Mouse (Mus musculus) forebrain, embryonic 12.5 days (tissue): Measurements from ENCODE around the gene Cela3b. TPM values are rescaled to one million over a fixed set of nuclear protein-coding genes. Genes with fewer than 3 reads are reported as not detected.
A peak's percentile ranks its signal among the peaks of the same experiment; 100 is the strongest.

ENCODE experiments used
- ATAC-seq: fragments of 200-750 bp; cut with Nextera tagmentation; 2 replicates; pipeline ENCODE4 v1.8.0; 2017; ENCODE audit warnings: moderate TSS enrichment; ENCODE audit not compliant: low FRiP score
- H3K27ac ChIP-seq: fragments of 300-500 bp; sonication (generic); 2 replicates; pipeline ENCODE4 v1.5.1; 2016; ENCODE audit warnings: mild to moderate bottlenecking
- H3K27me3 ChIP-seq: fragments of 300-500 bp; sonication (generic); 2 replicates; pipeline ENCODE4 v1.6.1; 2016; ENCODE audit warnings: mild to moderate bottlenecking
- H3K36me3 ChIP-seq: fragments of 300-500 bp; sonication (generic); replicated peaks from 2 replicates; pipeline ENCODE4 v1.6.1; 2016; ENCODE audit warnings: mild to moderate bottlenecking
- H3K4me1 ChIP-seq: fragments of 300-500 bp; sonication (generic); 2 replicates; pipeline ENCODE4 v1.6.1; 2016
- H3K4me2 ChIP-seq: fragments of 300-500 bp; sonication (generic); 2 replicates; pipeline ENCODE4 v1.6.1; 2016; ENCODE audit warnings: mild to moderate bottlenecking, moderate library complexity
- H3K4me3 ChIP-seq: fragments of 300-500 bp; sonication (generic); replicated peaks from 2 replicates; pipeline ENCODE4 v1.5.1; 2016; ENCODE audit warnings: mild to moderate bottlenecking
- H3K9ac ChIP-seq: fragments of 300-500 bp; sonication (generic); 2 replicates; pipeline ENCODE4 v1.6.1; 2016; ENCODE audit warnings: mild to moderate bottlenecking
- H3K9me3 ChIP-seq: fragments of 300-500 bp; sonication (generic); 2 replicates; pipeline ENCODE4 v1.6.1; 2016
- WGBS: fragments of 180-500 bp; shearing (Covaris S2); methylation state at CpG from one replicate; pipeline ENCODE4 v1.1.7; 2016; 5-methylcytosine and 5-hydroxymethylcytosine counted together
- polyA plus RNA-seq: library from polyadenylated mRNA; unstranded; fragments of >200 nt; fragmentation: Nextera tagmentation; extraction: Ambion mirVana; gene quantifications from 2 replicates; pipeline ENCODE4 v1.2.1, GENCODE M21; 2016

Gene Cela3b
- polyA plus RNA-seq = not detected in 2 replicates

DNA sequence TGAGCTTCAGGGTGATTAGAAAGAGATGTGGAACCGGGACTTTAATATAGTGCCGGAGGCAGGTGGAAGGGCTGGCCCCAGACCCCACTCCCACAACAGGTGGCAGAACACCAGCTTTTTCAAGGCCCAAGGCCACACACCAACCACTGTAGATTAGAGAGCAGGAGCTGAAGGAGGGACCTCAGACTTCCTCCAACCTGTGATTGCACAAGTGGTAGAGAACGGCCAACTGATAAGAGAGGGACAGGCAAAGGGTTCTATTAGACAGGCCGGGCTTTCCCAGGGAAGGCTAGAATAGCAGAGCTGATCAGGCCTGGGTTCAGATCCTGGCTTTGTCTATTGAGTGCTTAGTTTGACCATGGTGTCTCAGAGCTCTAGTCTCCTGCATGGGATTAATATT lies at the start of gene Cela3b:
Cela3b (minus strand) TSS at position 39 of the 400 bp plus-strand sequence.
- no peak within 1 kb of the TSS for H3K4me2 ChIP-seq
- no peak within 1 kb of the TSS for H3K27ac ChIP-seq
- no peaks in the 10 kb centered on the region for H3K9me3 ChIP-seq
- no peaks in the 10 kb centered on the region for H3K36me3 ChIP-seq
- no peak within 1 kb of the TSS for H3K9ac ChIP-seq
- no peaks in the 10 kb centered on the region for H3K4me1 ChIP-seq
- H3K27me3 ChIP-seq = no peaks in the 10 kb centered on the region
- WGBS = 98% methylated on average over 4 of the region's 4 CpGs
- no peak for ATAC-seq
- no peak within 1 kb of the TSS for H3K4me3 ChIP-seq

DNA sequence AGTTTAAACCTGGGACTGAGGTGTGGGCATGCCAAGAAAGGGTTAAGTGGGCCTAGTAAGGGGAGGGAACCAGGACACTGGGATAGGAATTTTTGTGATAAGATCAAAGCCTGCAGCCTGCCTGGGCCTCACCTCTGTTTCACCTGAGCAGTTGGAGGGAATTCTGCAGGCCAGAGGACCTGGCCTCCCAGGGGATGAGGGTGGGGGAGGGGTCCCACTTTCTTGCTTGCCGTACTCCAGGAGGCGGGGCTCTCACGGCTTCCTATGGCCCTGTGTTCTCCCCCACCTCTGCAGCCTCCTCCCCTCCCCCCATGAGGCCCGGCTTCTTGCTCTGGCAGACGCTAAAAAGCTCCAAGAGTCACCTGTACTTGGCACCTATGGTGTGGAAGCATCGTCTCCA lies 49.4 kb upstream of the Cela3b start:
- H3K9ac ChIP-seq = no peak overlapping the region
- 5% methylated on average over 6 of the region's 6 CpGs for WGBS
- H3K36me3 ChIP-seq = no peaks in the 10 kb centered on the region
- H3K9me3 ChIP-seq = no peaks in the 10 kb centered on the region
- H3K27ac ChIP-seq = no peak overlapping the region
- ATAC-seq = no peak
- peaks cover 67% of the 10 kb centered on the region for H3K4me1 ChIP-seq
- no peak overlapping the region for H3K4me3 ChIP-seq
- H3K4me2 ChIP-seq = peak overlapping the region; percentile 13
- no peaks in the 10 kb centered on the region; the same call in 1 of the 2 replicates for H3K27me3 ChIP-seq

DNA sequence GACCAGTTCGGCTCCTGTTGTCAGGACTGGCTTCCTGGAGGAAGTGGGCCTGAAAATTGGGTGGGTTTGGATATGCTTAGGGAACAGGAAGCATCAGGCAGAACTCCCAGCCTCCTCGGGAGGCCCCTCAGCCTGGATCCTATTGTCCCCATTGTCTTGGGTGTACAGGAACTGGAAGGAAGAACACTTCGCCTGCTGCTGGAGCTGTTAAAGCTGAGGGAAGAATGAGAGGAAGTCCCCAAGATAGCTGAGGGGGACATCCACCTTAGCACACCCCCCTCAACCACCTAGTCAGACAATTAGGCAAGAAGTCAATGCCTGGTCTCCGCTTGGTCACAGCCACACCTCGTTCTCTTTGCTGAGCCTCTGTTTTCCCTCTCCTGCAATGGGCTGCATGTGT lies 48.0 kb upstream of the Cela3b start:
- no peaks in the 10 kb centered on the region for H3K9me3 ChIP-seq
- H3K27me3 ChIP-seq = no peaks in the 10 kb centered on the region; the same call in 1 of the 2 replicates
- no peaks in the 10 kb centered on the region for H3K36me3 ChIP-seq
- H3K4me3 ChIP-seq = no peak overlapping the region
- WGBS = 56% methylated on average over 5 of the region's 5 CpGs
- no peak overlapping the region for H3K4me2 ChIP-seq
- no peak overlapping the region for H3K9ac ChIP-seq
- no peak overlapping the region; the same call in 1 of the 2 replicates for H3K27ac ChIP-seq
- H3K4me1 ChIP-seq = peaks cover 59% of the 10 kb centered on the region
- ATAC-seq = no peak

DNA sequence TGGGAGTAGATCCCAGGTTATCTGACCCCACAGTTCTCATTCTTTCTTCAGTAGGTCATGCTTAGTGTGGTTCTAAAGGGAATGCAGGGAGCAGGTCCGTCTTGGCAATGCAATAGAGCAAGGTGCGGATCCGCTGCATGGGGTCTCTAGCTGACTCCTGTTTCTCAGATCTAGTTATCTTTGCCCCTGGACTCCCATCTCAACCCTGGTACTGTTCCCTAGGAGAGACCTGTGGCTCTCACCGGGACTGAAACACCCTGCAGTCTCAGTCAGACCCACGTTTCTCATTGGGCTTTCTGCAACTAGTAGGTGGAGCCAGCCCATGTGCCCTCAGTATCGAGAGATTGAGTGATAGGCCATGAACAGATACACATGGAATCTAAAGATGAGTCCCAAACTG lies 47.3 kb upstream of the Cela3b start:
- ATAC-seq = no peak
- H3K4me1 ChIP-seq = peaks cover 59% of the 10 kb centered on the region

DNA sequence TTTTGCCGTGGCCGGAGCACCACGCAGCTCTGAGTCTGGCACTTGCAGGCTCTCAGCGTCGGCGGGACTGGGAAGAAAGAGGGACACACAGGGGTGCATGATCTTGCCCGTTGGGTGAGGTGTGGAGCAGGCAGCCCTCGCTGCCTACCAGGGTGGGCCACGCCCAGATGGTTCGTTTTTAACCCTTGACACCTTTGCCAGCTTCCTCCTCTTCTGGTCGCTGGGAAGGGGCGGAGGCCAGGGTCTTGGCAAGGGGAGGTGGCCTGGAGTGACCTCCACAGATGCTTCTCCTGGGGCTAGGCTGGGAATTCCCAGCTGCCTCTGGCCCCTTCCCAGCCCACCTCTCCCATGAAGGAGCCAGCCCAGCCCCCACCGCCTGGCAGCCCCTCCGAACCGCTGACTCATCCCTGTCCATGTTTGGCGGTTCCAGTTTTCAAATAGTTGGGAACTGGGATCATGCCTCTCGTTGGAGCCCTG lies 46.5 kb upstream of the Cela3b start:
- no peak overlapping the region for H3K4me3 ChIP-seq
- WGBS = 24% methylated on average over 17 of the region's 17 CpGs
- no peaks in the 10 kb centered on the region; the same call in 1 of the 2 replicates for H3K27me3 ChIP-seq
- peak overlapping the region; percentile 25; the same call in 1 of the 2 replicates for H3K27ac ChIP-seq
- H3K9ac ChIP-seq = no peak overlapping the region
- peaks cover 50% of the 10 kb centered on the region for H3K4me1 ChIP-seq
- no peaks in the 10 kb centered on the region for H3K36me3 ChIP-seq
- H3K4me2 ChIP-seq = no peak overlapping the region
- no peaks in the 10 kb centered on the region for H3K9me3 ChIP-seq
- ATAC-seq = no peak

More for the DNA sequence above, 47.3 kb upstream of the Cela3b start:
- 59% methylated on average over 6 of the region's 6 CpGs for WGBS
- no peaks in the 10 kb centered on the region; the same call in 1 of the 2 replicates for H3K27me3 ChIP-seq
- no peaks in the 10 kb centered on the region for H3K36me3 ChIP-seq
- no peak overlapping the region for H3K4me3 ChIP-seq
- H3K9me3 ChIP-seq = no peaks in the 10 kb centered on the region
- H3K9ac ChIP-seq = no peak overlapping the region
- H3K4me2 ChIP-seq = no peak overlapping the region
- 0 out of 2 replicates have a peak overlapping the region, but pooled peaks have one; percentile 10 for H3K27ac ChIP-seq

DNA sequence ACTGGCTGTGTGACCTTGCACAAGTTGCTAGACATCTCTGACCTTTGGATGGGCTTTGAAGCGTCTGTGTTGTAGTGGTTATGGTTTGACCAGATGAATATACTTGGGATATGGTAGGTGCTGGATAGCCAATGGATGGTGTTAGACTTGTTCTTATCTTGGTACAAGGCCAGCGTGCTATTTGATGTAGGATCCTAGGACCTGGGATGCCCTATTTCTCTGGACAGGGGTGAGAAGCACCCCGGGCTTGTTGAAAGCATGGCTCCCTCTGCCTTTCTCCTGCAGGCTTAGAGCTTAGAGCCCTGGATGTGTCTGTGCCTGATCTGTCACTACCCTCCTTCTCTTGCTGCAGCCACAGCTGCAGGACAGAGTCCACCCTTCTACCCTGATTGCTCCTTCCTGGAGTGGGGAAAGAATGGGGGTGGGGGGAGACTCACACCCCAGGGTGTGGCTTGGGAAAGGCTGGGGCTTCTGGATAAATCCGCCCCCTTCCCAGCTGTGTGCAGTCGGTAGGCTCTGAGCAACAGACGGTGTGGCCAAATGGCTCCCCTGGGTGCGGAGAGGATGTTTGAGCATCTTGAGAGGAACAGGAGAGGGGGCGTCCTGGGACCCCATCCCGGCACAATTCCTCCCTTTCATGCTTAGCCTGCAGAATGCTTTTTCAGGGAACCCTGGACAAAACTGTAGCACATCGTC lies 45.9 kb upstream of the Cela3b start:
- no peaks in the 10 kb centered on the region for H3K36me3 ChIP-seq
- H3K27me3 ChIP-seq = no peaks in the 10 kb centered on the region; the same call in 1 of the 2 replicates
- H3K4me3 ChIP-seq = no peak overlapping the region
- peak overlapping the region; percentile 25; the same call in 1 of the 2 replicates for H3K27ac ChIP-seq
- H3K4me2 ChIP-seq = no peak overlapping the region
- H3K9me3 ChIP-seq = no peaks in the 10 kb centered on the region
- ATAC-seq = no peak
- WGBS = 41% methylated on average over 10 of the region's 10 CpGs
- peaks cover 49% of the 10 kb centered on the region for H3K4me1 ChIP-seq
- H3K9ac ChIP-seq = no peak overlapping the region

DNA sequence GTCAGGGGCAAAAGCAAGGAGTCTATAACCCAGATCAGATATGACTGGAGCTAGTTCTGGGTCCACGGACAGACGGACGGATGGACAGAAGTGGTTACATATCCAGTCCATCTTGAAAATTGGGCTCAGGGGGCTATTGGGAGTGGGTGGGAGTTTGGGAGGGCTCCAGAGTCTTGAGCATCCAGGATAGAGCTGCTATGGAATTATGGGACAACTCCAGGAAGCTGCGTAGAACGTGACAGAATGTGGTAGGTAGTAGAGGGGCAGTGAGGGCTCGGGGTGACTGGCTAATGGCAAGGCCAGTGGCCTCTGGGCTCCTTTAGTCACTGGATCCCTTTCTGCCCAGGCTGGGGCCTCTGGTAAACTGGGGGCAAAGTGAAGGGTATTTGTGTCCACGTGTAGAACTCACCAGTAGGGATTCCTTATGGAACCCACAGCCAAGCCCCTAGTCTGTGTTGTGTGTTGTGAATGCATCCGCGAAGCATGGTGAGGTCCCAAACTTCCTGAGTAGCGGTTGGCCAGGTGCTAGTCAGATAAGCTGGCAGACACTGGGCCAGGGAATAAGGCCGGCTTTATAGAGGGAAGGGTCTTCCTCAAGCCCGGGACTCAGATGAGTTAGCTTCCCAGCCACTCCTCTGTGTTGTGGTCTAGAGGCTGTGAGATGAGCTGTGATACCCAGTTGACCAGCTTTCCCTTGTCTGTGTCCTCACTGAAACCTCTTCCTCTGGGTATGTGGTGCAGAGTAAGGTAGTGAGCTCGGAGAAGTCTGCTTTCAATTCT lies 45.1 kb upstream of the Cela3b start:
- no peaks in the 10 kb centered on the region; the same call in 1 of the 2 replicates for H3K27me3 ChIP-seq
- H3K27ac ChIP-seq = no peak overlapping the region
- WGBS = 89% methylated on average over 13 of the region's 13 CpGs
- H3K4me2 ChIP-seq = no peak overlapping the region
- no peak overlapping the region for H3K4me3 ChIP-seq
- peaks cover 49% of the 10 kb centered on the region for H3K4me1 ChIP-seq
- no peaks in the 10 kb centered on the region for H3K36me3 ChIP-seq
- no peaks in the 10 kb centered on the region for H3K9me3 ChIP-seq
- no peak for ATAC-seq
- no peak overlapping the region for H3K9ac ChIP-seq

DNA sequence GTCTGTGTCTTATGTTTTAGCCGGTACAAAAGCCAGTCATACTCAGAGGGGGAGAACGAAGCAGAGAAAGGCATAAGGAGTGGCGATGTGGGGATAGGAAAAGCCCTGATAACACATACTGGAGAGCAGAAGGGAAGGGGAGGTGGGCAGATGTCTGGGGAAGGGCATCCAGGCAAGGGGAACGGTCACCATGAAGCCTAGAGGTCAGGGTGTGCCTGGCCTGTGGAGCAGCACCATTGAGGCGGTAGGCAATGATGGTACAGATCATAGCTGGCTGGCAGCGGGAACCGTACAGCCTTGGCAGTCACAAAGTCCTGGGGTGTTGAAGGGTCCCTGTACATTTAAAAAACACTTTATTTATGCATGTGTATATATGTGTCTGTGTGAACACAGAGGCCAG lies 44.4 kb upstream of the Cela3b start:
- no peak overlapping the region for H3K9ac ChIP-seq
- WGBS = 97% methylated on average over 7 of the region's 7 CpGs
- no peak overlapping the region for H3K4me3 ChIP-seq
- peaks cover 49% of the 10 kb centered on the region for H3K4me1 ChIP-seq
- H3K27me3 ChIP-seq = peaks cover 3% of the 10 kb centered on the region; the same call in 1 of the 2 replicates
- H3K9me3 ChIP-seq = no peaks in the 10 kb centered on the region
- H3K4me2 ChIP-seq = no peak overlapping the region
- no peaks in the 10 kb centered on the region for H3K36me3 ChIP-seq
- no peak overlapping the region for H3K27ac ChIP-seq
- no peak for ATAC-seq

DNA sequence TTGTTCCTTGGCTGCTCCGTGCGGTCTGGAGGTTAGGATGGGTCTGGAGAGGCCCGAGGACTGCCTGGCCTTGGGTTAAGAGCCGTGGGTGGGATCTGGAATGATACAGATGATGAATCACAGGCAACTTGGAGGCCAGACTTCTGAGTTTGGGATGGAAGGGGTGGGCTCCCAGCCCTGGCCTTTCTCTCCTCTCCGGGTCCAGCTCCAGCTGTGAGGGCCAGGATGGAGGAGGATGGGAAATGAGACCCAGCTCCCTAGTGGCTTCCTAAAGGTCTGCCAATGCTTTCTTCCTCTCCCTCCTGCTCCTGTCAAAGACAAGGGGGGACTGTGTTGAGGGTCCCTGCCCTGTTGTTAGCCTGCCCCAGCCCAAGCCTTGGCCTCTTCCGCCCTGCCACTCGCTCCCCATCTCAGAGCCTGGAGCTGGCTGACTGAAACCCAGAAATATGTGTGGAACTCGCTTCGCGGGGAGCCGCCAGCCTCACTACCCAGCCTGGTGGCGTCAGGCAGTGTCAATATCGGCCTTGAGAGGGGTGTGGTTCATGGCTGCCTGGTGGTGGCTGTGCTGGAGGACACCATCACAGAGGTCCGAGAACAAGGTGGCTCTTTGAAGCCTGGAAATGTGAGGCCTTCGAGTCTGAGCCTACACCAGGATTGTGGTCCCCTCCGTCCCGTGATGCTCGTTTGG lies 43.5 kb upstream of the Cela3b start:
- Histone ChIP-seq H3K9me3 (no peaks in the 10 kb centered on the region), H3K4me3 (no peak overlapping the region), H3K27me3 (peaks cover 3% of the 10 kb centered on the region; the same call in 1 of the 2 replicates), H3K9ac (no peak overlapping the region), H3K4me2 (no peak overlapping the region), H3K4me1 (peaks cover 49% of the 10 kb centered on the region), H3K36me3 (no peaks in the 10 kb centered on the region), H3K27ac (no peak overlapping the region)
- ATAC-seq = no peak
- 79% methylated on average over 18 of the region's 18 CpGs for WGBS

DNA sequence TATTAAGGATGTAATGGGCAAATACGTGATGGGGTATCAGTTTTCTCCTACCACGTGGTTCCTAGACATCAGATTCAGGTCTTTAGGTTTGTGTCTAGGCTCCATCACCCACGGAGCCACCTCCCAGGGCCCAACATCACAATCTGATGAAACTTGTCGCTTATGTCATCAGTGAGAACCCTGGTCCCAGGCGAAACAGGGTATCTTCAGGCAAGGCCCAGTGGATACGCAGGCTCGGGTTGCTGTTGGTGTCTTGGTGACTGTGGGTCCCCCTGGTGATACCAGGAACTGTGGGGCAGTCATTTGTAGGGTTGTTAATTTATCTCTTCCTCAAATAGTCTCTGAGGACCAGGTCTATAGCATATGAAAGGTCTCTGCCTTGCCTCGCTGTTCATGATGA lies 42.9 kb upstream of the Cela3b start:
- Histone ChIP-seq H3K4me1 (peaks cover 49% of the 10 kb centered on the region), H3K27me3 (peaks cover 3% of the 10 kb centered on the region; the same call in 1 of the 2 replicates), H3K36me3 (no peaks in the 10 kb centered on the region), H3K4me2 (no peak overlapping the region), H3K9ac (no peak overlapping the region), H3K4me3 (no peak overlapping the region), H3K9me3 (no peaks in the 10 kb centered on the region), H3K27ac (no peak overlapping the region)
- 90% methylated on average over 8 of the region's 8 CpGs for WGBS
- no peak for ATAC-seq

DNA sequence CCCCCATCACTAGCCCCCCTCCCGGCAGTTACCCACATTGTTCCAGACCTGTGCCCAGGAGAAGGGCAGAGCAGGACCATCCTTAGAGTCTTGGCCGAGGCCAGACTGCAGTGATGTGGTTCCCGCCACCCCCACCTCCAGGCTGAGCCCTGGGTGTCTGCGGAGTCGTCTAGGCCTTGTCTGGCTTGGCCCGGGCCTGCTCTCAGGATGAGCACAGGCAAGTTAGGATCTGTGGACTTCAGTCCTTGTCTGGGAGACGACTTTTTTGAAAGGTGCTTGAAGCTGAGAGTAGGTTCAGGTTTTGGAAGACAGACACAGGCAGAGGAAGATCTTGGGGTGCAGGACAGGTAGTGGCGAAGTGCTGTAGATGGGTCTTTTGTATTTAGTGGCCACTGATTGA lies 41.0 kb upstream of the Cela3b start:
- no peak for ATAC-seq
- Histone ChIP-seq H3K27ac (0 out of 2 replicates have a peak overlapping the region, but pooled peaks have one; percentile 54), H3K4me3 (no peak overlapping the region), H3K4me2 (0 out of 2 replicates have a peak overlapping the region, but pooled peaks have one; percentile 95), H3K4me1 (peaks cover 41% of the 10 kb centered on the region), H3K9me3 (no peaks in the 10 kb centered on the region), H3K36me3 (no peaks in the 10 kb centered on the region), H3K27me3 (peaks cover 3% of the 10 kb centered on the region), H3K9ac (no peak overlapping the region)
- WGBS = 74% methylated on average over 8 of the region's 8 CpGs
